Mouse (Mus musculus) embryonic facial prominence, embryonic 15.5 days (tissue): ENCODE measurements around the gene Naa16. TPM values are rescaled to one million over a fixed set of nuclear protein-coding genes. Genes with fewer than 3 reads are reported as not detected.

Experiments used
- ATAC-seq: fragments of 200-750 bp; cut with Nextera tagmentation; 2 replicates; pipeline ENCODE4 v1.8.0; 2017; ENCODE audit warnings: low read depth, moderate TSS enrichment; ENCODE audit not compliant: insufficient number of reproducible peaks, low FRiP score, low TSS enrichment
- H3K27ac ChIP-seq: fragments of 300-500 bp; sonication (generic); replicated peaks from 2 replicates; pipeline ENCODE4 v1.5.1; 2015; ENCODE audit warnings: mild to moderate bottlenecking, inconsistent platforms
- H3K27me3 ChIP-seq: fragments of 300-500 bp; sonication (generic); 2 replicates; pipeline ENCODE4 v1.6.1; 2015; ENCODE audit warnings: inconsistent platforms
- H3K36me3 ChIP-seq: fragments of 300-500 bp; sonication (generic); 2 replicates; pipeline ENCODE4 v1.6.1; 2015; ENCODE audit warnings: mild to moderate bottlenecking, inconsistent platforms
- H3K4me1 ChIP-seq: fragments of 300-500 bp; sonication (generic); 2 replicates; pipeline ENCODE4 v1.6.1; 2015; ENCODE audit warnings: inconsistent platforms
- H3K4me2 ChIP-seq: fragments of 300-500 bp; sonication (generic); replicated peaks from 2 replicates; pipeline ENCODE4 v1.6.1; 2015; ENCODE audit warnings: mild to moderate bottlenecking, inconsistent platforms
- H3K4me3 ChIP-seq: fragments of 300-500 bp; sonication (generic); replicated peaks from 2 replicates; pipeline ENCODE4 v1.5.1; 2015; ENCODE audit warnings: mild to moderate bottlenecking, inconsistent platforms
- H3K9ac ChIP-seq: fragments of 300-500 bp; sonication (generic); 2 replicates; pipeline ENCODE4 v1.6.1; 2015; ENCODE audit warnings: inconsistent platforms
- H3K9me3 ChIP-seq: fragments of 300-500 bp; sonication (generic); replicated peaks from 2 replicates; pipeline ENCODE4 v1.6.1; 2016; ENCODE audit warnings: inconsistent platforms
- WGBS: fragments of 180-500 bp; shearing (Covaris S2); methylation state at CpG from one replicate; pipeline ENCODE4 v1.1.7; 2015; 5-methylcytosine and 5-hydroxymethylcytosine counted together
- polyA plus RNA-seq: library from polyadenylated mRNA; unstranded; fragments of >200 nt; fragmentation: Nextera tagmentation; extraction: Ambion mirVana; gene quantifications from 2 replicates; pipeline ENCODE4 v1.2.1, GENCODE M21; 2015

Gene Naa16
- polyA plus RNA-seq, 1 experiment from 2014 or later, result 36.2 TPM

DNA sequence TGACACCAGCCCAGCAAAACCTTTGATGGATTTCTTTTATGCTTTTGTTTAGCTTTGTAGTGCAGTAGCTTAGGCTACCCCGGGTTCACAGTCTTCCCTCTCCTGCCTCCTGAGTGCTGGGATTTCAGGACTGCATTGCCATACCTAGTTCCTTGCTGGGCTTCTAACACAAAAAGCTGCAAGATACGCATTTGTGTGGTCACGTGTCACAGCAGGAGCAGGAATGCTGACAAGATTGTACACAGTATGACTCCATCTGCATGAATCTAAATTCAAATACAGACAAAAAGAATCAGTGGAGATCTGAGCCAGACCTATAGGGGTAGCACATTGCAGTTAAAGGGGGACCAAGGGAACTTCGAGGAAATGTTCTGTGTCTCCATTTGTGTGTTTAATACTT, 82.2 kb downstream of the Naa16 start:
- WGBS, result 41% methylated on average over 4 of the region's 4 CpGs
- Histone ChIP-seq H3K27ac (no peak overlapping the region), H3K4me3 (no peak overlapping the region), H3K36me3 (no peaks in the 10 kb centered on the region), H3K9me3 (no peaks in the 10 kb centered on the region), H3K4me2 (no peak overlapping the region), H3K27me3 (no peaks in the 10 kb centered on the region), H3K4me1 (peaks cover 11% of the 10 kb centered on the region; the same call in 1 of the 2 replicates), H3K9ac (no peak overlapping the region)
- ATAC-seq, result no peak

DNA sequence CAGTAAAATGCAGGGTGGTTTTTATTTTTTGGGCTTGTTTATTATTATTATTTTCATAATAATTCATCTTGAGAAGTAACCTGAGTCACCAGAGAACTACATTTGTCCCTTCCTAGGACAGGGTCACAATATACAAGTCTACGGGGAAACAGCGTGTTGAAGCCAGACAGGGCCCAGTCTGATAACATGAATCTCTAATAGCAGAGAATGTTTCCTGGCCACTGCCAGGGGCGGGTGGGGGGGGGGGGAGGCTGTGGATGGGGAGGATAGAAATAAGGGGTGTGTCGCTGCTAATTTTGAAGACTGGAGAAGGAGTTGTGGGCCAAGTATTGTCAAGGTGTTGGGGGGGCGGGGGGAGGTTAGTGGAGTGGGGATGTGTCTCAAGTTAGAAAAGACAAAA, 82.7 kb downstream of the Naa16 start:
- H3K4me2 ChIP-seq, result no peak overlapping the region
- H3K4me3 ChIP-seq, result no peak overlapping the region
- H3K36me3 ChIP-seq, result no peaks in the 10 kb centered on the region
- H3K9ac ChIP-seq, result no peak overlapping the region
- H3K27ac ChIP-seq, result no peak overlapping the region
- no peak for ATAC-seq
- H3K27me3 ChIP-seq, result no peaks in the 10 kb centered on the region
- H3K4me1 ChIP-seq, result peaks cover 10% of the 10 kb centered on the region; the same call in 1 of the 2 replicates
- H3K9me3 ChIP-seq, result no peaks in the 10 kb centered on the region
- WGBS, result 53% methylated on average over 5 of the region's 5 CpGs

- peaks cover 3% of the 10 kb centered on the region; the same call in 1 of the 2 replicates for H3K4me1 ChIP-seq
- no peaks in the 10 kb centered on the region for H3K27me3 ChIP-seq
- no peak for ATAC-seq
- no peak overlapping the region for H3K9ac ChIP-seq
- no peak overlapping the region for H3K27ac ChIP-seq
- no peak overlapping the region for H3K4me2 ChIP-seq
- no peaks in the 10 kb centered on the region for H3K9me3 ChIP-seq
- H3K36me3 ChIP-seq, result no peaks in the 10 kb centered on the region
- WGBS, result 83% methylated on average over 7 of the region's 7 CpGs
- H3K4me3 ChIP-seq, result no peak overlapping the region
These were observed 83.4 kb downstream of the Naa16 start for GRCm38 (mm10) chr14:79307138-79307537.

- 71% methylated on average over 6 of the region's 6 CpGs for WGBS
- no peak for ATAC-seq
- no peak overlapping the region for H3K4me2 ChIP-seq
These were observed 85.6 kb downstream of the Naa16 start for GRCm38 (mm10) chr14:79304873-79305464.

GRCm38 (mm10) chr14:79303150-79303549, 87.4 kb downstream of the Naa16 start:
- Histone ChIP-seq H3K4me1 (peaks cover 14% of the 10 kb centered on the region; the same call in 1 of the 2 replicates), H3K27ac (no peak overlapping the region), H3K27me3 (no peaks in the 10 kb centered on the region; the same call in 1 of the 2 replicates), H3K4me2 (no peak overlapping the region), H3K9me3 (no peaks in the 10 kb centered on the region), H3K9ac (no peak overlapping the region), H3K4me3 (no peak overlapping the region), H3K36me3 (no peaks in the 10 kb centered on the region)
- no peak for ATAC-seq
- WGBS, result 85% methylated on average over 2 of the region's 2 CpGs

More at GRCm38 (mm10) chr14:79304873-79305464, 85.6 kb downstream of the Naa16 start:
- no peak overlapping the region for H3K4me3 ChIP-seq
- no peak overlapping the region for H3K27ac ChIP-seq
- H3K27me3 ChIP-seq, result no peaks in the 10 kb centered on the region; the same call in 1 of the 2 replicates
- H3K9me3 ChIP-seq, result no peaks in the 10 kb centered on the region
- H3K36me3 ChIP-seq, result no peaks in the 10 kb centered on the region
- H3K9ac ChIP-seq, result no peak overlapping the region
- peaks cover 14% of the 10 kb centered on the region; the same call in 1 of the 2 replicates for H3K4me1 ChIP-seq

DNA sequence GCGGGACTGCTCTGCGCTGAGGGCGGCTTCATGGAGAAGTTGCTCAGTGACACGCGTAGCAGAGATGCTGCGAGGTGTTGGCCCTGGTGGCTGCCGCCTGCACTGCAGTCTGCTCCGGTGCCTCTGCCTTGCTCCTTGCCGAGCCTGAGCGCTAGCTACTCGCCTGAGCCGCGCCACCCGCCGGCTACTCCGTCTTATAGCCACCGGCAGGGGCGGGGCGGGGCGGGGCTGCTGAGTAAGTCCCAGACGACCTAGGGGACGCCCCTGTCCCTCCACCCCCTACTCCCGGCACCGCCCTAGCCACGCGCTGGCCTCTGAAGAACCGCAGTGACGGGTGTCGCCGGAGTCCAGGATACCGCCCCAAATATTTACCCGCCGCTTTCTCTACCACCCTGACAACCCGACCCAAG, 89.1 kb downstream of the Naa16 start, which contains the start of gene Rgcc:
Gene Rgcc (minus strand): TSS at position 180 of the 410 bp plus-strand sequence.
- H3K4me2 ChIP-seq, result peak within 1 kb of the TSS; percentile 95
- peak; percentile 94 for ATAC-seq
- H3K9me3 ChIP-seq, result no peaks in the 10 kb centered on the region
- H3K27me3 ChIP-seq, result no peaks in the 10 kb centered on the region; the same call in 1 of the 2 replicates
- under 1% methylated on average over 34 of the region's 34 CpGs for WGBS
- peak within 1 kb of the TSS; percentile 46 for H3K9ac ChIP-seq
- peak within 1 kb of the TSS; percentile 50 for H3K4me3 ChIP-seq
- H3K36me3 ChIP-seq, result no peaks in the 10 kb centered on the region
- H3K4me1 ChIP-seq, result peaks cover 19% of the 10 kb centered on the region
- H3K27ac ChIP-seq, result 0 out of 2 replicates have a peak within 1 kb of the TSS, but pooled peaks have one; percentile 0

DNA sequence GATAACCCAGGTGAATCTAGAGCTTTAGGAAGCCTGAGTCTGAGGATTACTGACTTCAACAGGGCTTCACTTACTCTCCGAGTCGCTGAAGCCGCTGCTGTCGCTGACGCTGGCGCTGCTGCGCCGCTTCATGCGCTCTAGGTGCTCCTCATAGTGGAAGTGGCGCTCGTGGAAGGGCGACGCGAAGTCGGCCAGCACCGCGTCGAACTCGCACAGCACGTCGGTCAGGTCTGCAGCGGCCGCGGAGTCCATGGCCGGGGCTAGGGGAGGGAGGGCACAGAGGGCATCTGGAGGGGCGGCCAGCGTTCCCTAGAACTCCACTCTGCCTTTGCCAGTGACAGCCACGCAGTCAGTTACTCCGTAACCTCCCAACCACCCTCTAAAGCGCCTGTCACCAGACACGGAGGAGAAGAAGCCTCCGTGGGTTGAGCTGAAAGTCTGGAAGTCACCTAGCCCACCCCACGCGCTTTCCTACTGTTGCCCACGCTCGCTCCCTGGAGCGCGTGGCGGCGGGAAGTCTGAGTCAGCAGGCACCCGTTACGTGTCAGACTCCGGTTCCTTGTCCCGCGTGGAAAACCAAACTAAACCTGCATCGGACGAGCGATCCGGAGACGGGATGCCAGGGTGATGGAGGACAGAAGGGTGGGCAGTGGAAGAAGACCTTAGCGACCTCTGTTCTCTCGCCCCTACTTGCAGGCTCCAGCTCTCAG, 89.8 kb downstream of the Naa16 start:
- 0 out of 2 replicates have a peak overlapping the region, but pooled peaks have one; percentile 0 for H3K27ac ChIP-seq
- under 1% methylated on average over 52 of the region's 52 CpGs for WGBS
- H3K4me2 ChIP-seq, result peak overlapping the region; percentile 95

GRCm38 (mm10) chr14:79299796-79300195, 90.8 kb downstream of the Naa16 start:
- ATAC-seq, result no peak
- Histone ChIP-seq H3K9ac (no peak overlapping the region), H3K27me3 (no peaks in the 10 kb centered on the region; the same call in 1 of the 2 replicates), H3K9me3 (no peaks in the 10 kb centered on the region), H3K27ac (no peak overlapping the region), H3K4me1 (peaks cover 19% of the 10 kb centered on the region), H3K36me3 (no peaks in the 10 kb centered on the region), H3K4me2 (peak overlapping the region; percentile 95), H3K4me3 (peak overlapping the region; percentile 50)
- 25% methylated on average over 6 of the region's 6 CpGs for WGBS

More for the DNA sequence above, 89.8 kb downstream of the Naa16 start:
- no peaks in the 10 kb centered on the region; the same call in 1 of the 2 replicates for H3K27me3 ChIP-seq
- no peak for ATAC-seq
- H3K9me3 ChIP-seq, result no peaks in the 10 kb centered on the region
- peak overlapping the region; percentile 50 for H3K4me3 ChIP-seq
- peak overlapping the region; percentile 46 for H3K9ac ChIP-seq
- H3K4me1 ChIP-seq, result peaks cover 19% of the 10 kb centered on the region
- no peaks in the 10 kb centered on the region for H3K36me3 ChIP-seq

DNA sequence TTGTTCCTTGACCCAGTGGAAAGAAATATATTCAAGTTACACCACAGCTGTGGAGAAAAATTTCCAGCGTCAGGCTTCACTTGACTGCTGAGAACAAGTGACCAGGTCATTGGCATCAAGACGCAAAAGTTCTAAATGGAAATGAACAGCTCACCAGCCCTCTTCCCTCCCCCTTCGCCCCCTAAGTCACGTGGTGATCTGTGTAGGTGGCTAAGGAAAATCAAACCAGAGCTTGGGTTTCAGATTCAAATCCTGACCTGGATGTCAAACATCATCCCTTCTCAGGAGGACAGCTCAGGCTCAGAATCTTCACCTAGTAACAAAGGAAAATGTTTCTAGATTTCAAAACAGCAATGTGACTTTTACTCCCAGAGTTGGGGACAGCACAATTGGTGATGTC, 91.3 kb downstream of the Naa16 start:
- H3K36me3 ChIP-seq, result no peaks in the 10 kb centered on the region
- 0 out of 2 replicates have a peak overlapping the region, but pooled peaks have one; percentile 6 for H3K4me3 ChIP-seq
- H3K9me3 ChIP-seq, result no peaks in the 10 kb centered on the region
- 45% methylated on average over 4 of the region's 4 CpGs for WGBS
- no peak overlapping the region for H3K27ac ChIP-seq
- H3K9ac ChIP-seq, result no peak overlapping the region
- H3K4me2 ChIP-seq, result peak overlapping the region; percentile 22
- no peak for ATAC-seq
- H3K4me1 ChIP-seq, result peaks cover 19% of the 10 kb centered on the region
- no peaks in the 10 kb centered on the region; the same call in 1 of the 2 replicates for H3K27me3 ChIP-seq

DNA sequence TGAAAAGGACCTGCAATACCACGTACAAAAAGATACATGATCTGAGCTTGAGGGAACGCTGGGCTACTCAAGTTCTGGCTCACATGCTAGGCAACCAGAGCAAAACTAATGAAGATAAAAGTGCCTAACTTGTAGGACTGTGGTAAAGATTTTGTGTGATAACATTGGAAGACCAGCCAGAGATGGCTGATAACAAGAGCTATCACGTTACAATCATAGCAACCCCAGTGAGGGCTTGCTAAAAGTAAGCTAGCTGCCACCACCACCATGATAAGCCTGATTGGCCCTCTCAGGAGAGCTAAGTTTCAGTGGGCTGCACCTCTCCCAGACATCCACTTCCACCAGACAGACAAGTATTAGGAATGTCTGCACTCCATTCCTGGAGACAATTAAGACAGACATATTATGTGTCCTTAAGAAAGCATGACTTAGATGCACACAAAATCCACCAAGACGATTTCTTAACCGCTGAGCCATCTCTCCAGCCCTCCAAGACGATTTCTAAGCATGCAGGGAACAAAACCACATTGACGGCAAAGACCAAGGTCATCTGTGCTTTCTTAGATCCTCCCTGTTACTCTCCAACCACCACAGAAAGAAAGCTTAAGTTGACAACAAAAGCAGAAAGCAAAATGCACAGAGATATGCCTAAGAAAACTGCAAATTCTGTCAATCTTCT, 92.1 kb downstream of the Naa16 start:
- Histone ChIP-seq H3K27me3 (no peaks in the 10 kb centered on the region; the same call in 1 of the 2 replicates), H3K4me2 (peak overlapping the region; percentile 22; the same call in 1 of the 2 replicates), H3K9ac (no peak overlapping the region), H3K9me3 (no peaks in the 10 kb centered on the region), H3K4me3 (0 out of 2 replicates have a peak overlapping the region, but pooled peaks have one; percentile 6), H3K4me1 (peaks cover 23% of the 10 kb centered on the region), H3K27ac (no peak overlapping the region; the same call in 1 of the 2 replicates), H3K36me3 (no peaks in the 10 kb centered on the region)
- ATAC-seq, result no peak
- 41% methylated on average over 7 of the region's 7 CpGs for WGBS

- no peak overlapping the region for H3K4me3 ChIP-seq
- peaks cover 30% of the 10 kb centered on the region for H3K4me1 ChIP-seq
- WGBS, result 25% methylated on average over 5 of the region's 5 CpGs
- H3K27me3 ChIP-seq, result no peaks in the 10 kb centered on the region; the same call in 1 of the 2 replicates
- no peak for ATAC-seq
- no peak overlapping the region for H3K27ac ChIP-seq
- H3K36me3 ChIP-seq, result no peaks in the 10 kb centered on the region
- H3K9me3 ChIP-seq, result no peaks in the 10 kb centered on the region
- H3K4me2 ChIP-seq, result no peak overlapping the region
- no peak overlapping the region for H3K9ac ChIP-seq
These were observed 93.7 kb downstream of the Naa16 start for GRCm38 (mm10) chr14:79296836-79297235.
